Mouse (Mus musculus): ENCODE data around the gene Cxcl16. TPM values are rescaled to one million over a fixed set of nuclear protein-coding genes. Genes with fewer than 3 reads are reported as not detected.
"Not testable (repeated sequence)": the region's sequence is repeated elsewhere in the genome, so short reads cannot be mapped to it uniquely, and the experiment has no call there.

The Cxcl16 gene
- polyA plus RNA-seq, 1 experiment: not detected

DNA sequence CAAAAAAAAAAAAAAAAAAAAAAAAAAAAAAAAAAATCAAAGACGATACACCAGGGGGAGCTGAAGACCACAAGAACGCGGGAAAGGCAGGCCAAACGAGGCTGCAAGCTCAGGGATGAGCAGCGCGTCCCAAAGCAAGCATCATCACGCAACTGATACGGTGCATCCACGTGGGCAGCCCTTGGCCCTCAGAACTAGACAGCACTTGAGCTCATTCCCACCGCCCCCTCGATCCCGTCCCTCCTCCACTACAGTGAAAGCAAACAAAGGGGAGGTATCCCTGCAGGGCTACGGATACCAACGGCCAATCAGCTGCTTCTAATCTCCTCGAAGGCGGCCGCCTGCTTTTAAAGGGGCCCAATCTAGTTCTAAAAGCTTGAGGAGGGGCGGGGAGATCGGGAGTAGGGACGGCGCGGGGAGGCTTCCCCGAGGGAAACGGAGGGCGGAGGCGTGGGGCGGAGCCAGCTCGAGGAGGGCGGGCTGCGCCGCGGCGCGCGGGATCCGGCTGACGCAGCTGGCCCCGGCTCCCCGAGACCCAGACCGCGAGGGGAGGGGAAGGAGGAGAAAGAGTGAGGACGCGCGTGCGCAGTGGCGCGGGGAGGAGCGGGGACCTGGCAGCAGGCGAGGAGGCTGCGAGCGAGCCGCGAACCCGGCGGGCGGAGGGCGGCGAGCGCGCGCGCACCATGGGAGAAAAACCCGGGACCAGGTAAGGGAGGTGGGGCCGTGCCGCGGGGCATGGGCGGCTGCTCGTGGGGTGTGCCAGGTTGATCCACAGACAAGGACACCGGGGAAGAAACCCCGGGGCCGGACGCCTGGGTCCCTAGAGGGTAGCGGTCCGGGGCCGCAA is 27.5 kb downstream of the Cxcl16 start, which contains the start of gene Arrb2:
TSS of gene Arrb2 (plus strand) at position 588 of the 847 bp plus-strand sequence.
- Histone ChIP-seq H3K36me3 (ENCODE audit: control insufficient read depth) (peaks cover 13% of the 10 kb centered on the region), H3K27me3 (ENCODE audit: control insufficient read depth) (no peaks in the 10 kb centered on the region), H3K4me1 (ENCODE audit: control insufficient read depth) (peaks cover 42% of the 10 kb centered on the region), H3K4me3 (replicated peaks) (peak within 1 kb of the TSS; percentile 80), H3K9me3 (ENCODE audit: control insufficient read depth, low read length) (no peaks in the 10 kb centered on the region)
- TF ChIP-seq TAL1 (IDR thresholded peaks at IDR 0.05; ENCODE audit: low read length) (no peak), GATA1 (IDR thresholded peaks at IDR 0.05; ENCODE audit: low read length) (no peak)

DNA sequence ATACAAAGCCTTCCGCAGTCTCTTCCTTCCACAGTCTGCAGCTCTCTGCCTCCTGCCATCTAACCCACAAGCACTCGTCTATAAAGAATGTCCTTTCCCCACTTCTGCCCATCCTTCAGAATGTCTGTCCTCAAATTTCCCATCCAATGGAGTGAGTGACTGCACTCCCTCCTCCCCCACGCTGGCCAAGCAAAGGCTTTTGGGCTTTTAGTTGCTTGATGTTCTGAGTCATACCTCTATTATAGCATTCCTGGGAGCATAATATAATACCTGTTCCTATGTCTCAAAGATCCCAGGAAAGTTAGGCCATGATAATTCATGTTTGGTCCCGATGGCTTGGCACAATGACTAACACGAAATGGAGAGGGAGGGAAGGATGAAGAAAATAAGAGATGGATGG is 28.2 kb downstream of the Cxcl16 start:
- Histone ChIP-seq H3K36me3 (ENCODE audit: control insufficient read depth) (peaks cover 7% of the 10 kb centered on the region), H3K4me1 (ENCODE audit: control insufficient read depth) (peaks cover 40% of the 10 kb centered on the region), H3K27me3 (ENCODE audit: control insufficient read depth) (no peaks in the 10 kb centered on the region), H3K4me3 (replicated peaks) (peak overlapping the region; percentile 80), H3K9me3 (ENCODE audit: control insufficient read depth, low read length) (no peaks in the 10 kb centered on the region)
- TF ChIP-seq GATA1 (IDR thresholded peaks at IDR 0.05; ENCODE audit: low read length) (no peak), TAL1 (IDR thresholded peaks at IDR 0.05; ENCODE audit: low read length) (no peak)

DNA sequence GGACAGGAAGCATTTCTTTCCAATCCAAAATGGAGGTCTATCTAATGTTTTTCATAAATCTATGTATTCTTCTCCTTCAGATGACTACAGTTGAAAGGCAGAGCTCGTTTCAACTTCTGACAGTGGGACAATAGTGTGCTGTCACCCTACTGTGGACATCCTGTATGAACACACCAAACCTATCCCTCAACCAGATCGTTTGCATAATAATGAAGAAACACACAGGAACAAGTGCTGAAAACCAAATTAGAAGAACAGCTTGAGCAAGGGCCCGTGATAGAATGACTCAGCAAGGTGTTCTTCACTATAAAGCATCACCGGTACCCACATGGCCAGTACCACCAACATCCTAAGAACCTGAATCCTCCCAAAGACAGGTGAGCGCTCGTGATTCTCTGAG is 33.2 kb downstream of the Cxcl16 start:
- not testable (repeated sequence) for H3K4me3 ChIP-seq (replicated peaks); H3K36me3 ChIP-seq (ENCODE audit: control insufficient read depth); H3K27me3 ChIP-seq (ENCODE audit: control insufficient read depth); H3K4me1 ChIP-seq (ENCODE audit: control insufficient read depth); H3K9me3 ChIP-seq (ENCODE audit: control insufficient read depth, low read length)

DNA sequence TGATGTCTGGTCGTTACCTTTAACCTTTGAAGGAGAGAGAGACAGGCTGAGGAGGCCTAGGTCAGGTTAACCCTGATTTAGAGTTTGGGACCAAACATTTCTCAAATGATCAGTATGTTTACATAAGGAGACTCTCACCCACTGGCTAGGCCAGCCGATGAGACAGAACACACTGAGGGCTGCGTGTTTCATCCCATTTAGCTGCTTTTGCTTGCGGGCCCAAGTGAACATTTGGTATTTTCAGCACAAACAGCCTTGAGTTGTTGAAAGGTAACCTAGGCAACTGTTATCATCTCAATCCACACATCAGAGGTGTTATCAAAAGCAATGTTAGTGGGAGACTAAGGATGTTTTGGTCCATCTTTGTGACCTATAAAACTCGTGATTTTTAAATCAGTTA is 40.3 kb downstream of the Cxcl16 start:
- H3K36me3 ChIP-seq (ENCODE audit: control insufficient read depth): no peaks in the 10 kb centered on the region
- no peaks in the 10 kb centered on the region; the same call in 1 of the 2 replicates for H3K27me3 ChIP-seq (ENCODE audit: control insufficient read depth)
- no peak overlapping the region for H3K4me3 ChIP-seq (replicated peaks)
- peaks cover 2% of the 10 kb centered on the region for H3K4me1 ChIP-seq (ENCODE audit: control insufficient read depth)
- no peaks in the 10 kb centered on the region for H3K9me3 ChIP-seq (ENCODE audit: control insufficient read depth, low read length)
- no peak for TF ChIP-seq TAL1 (IDR thresholded peaks at IDR 0.05; ENCODE audit: low read length)
- no peak for TF ChIP-seq GATA1 (IDR thresholded peaks at IDR 0.05; ENCODE audit: low read length)

DNA sequence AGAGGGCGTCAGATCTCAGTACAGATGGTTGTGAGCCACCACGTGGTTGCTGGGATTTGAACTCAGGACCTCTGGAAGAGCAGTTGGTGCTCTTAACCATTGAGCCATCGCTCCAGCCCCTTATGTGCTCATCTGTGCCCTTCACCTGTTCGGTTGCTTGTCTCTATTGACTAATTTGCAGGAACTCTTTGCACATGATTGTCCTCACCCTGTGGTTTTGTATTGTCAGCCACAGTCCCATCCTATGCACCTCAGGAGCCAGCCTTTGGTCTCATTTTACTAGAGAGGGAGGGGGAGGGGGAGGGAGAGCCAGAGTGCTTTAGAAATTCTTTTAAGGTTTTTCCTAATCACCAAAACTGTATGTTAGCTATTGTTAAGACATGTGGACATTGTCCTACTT is 41.6 kb downstream of the Cxcl16 start:
- TF ChIP-seq TAL1 (IDR thresholded peaks at IDR 0.05; ENCODE audit: low read length) (no peak), GATA1 (IDR thresholded peaks at IDR 0.05; ENCODE audit: low read length) (no peak)
- Histone ChIP-seq H3K27me3 (ENCODE audit: control insufficient read depth) (no peaks in the 10 kb centered on the region; the same call in 1 of the 2 replicates), H3K4me1 (ENCODE audit: control insufficient read depth) (peaks cover 2% of the 10 kb centered on the region), H3K4me3 (replicated peaks) (no peak overlapping the region), H3K9me3 (ENCODE audit: control insufficient read depth, low read length) (no peaks in the 10 kb centered on the region), H3K36me3 (ENCODE audit: control insufficient read depth) (no peaks in the 10 kb centered on the region)

DNA sequence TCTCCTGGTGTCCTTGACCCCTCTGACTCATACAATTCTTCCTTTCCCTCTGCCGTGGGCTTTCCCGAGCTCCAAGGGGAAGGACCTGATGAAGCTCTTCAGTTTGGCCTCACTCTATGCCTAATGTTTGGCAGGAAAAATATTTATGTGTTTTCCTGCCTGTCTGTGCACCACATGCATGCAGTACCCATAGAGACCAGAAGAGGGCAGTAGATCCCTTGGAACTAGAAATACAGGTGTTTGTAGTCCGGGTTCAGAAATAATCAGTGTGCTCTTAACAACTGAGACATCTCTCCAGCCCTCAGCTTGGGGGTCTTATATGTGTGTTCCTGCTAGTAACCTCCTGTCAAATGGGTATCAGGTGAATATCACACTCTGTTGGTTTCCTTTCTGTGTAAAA is 45.8 kb downstream of the Cxcl16 start:
- no peak for TF ChIP-seq TAL1 (IDR thresholded peaks at IDR 0.05; ENCODE audit: low read length)
- Histone ChIP-seq H3K4me3 (replicated peaks) (no peak overlapping the region), H3K27me3 (ENCODE audit: control insufficient read depth) (no peaks in the 10 kb centered on the region; the same call in 1 of the 2 replicates), H3K36me3 (ENCODE audit: control insufficient read depth) (no peaks in the 10 kb centered on the region), H3K4me1 (ENCODE audit: control insufficient read depth) (peaks cover 19% of the 10 kb centered on the region), H3K9me3 (ENCODE audit: control insufficient read depth, low read length) (no peaks in the 10 kb centered on the region)

DNA sequence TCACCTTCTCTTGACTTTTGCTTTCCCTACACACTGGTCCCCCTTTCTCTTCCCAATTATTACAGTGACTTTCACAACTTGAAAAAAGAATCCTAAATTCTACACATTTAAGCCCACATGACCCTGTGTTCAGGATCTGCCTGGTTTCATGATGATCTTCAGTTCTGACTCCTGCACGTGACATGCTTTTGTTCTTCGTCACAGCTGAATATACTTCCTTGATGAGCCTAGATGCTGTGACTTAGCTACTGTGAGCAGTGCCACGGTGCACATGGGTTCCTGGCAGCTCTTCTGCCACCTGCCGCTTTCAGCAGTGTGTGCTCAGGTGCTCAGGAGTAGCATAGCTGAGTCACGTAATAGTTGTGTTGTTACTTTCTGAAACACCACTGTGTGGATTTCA is 47.2 kb downstream of the Cxcl16 start:
- TF ChIP-seq TAL1 (IDR thresholded peaks at IDR 0.05; ENCODE audit: low read length) (no peak), GATA1 (IDR thresholded peaks at IDR 0.05; ENCODE audit: low read length) (no peak)

DNA sequence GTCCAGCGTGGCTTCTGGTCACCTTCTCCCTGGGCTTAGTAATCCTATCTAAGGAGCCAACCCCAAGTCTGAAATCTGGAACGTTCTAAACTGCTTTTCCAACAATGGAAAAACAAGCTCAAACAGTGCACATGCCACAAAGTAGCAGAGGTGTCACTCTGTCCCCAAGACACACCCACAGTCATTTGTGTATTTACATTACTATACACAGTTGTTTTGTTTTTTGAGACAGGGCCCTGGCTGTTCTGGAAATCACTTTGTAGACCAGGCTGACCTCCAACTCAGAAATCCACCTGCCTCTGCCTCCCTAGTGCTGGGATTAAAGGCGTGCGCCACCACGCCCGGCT is 49.5 kb downstream of the Cxcl16 start:
- H3K36me3 ChIP-seq (ENCODE audit: control insufficient read depth): peaks cover 23% of the 10 kb centered on the region
- H3K4me3 ChIP-seq (replicated peaks): peak overlapping the region; percentile 94
- H3K9me3 ChIP-seq (ENCODE audit: control insufficient read depth, low read length): no peaks in the 10 kb centered on the region
- peaks cover 36% of the 10 kb centered on the region for H3K4me1 ChIP-seq (ENCODE audit: control insufficient read depth)
- no peak for TF ChIP-seq GATA1 (IDR thresholded peaks at IDR 0.05; ENCODE audit: low read length)
- no peak for TF ChIP-seq TAL1 (IDR thresholded peaks at IDR 0.05; ENCODE audit: low read length)
- no peaks in the 10 kb centered on the region; the same call in 1 of the 2 replicates for H3K27me3 ChIP-seq (ENCODE audit: control insufficient read depth)

More for the DNA sequence above, 47.2 kb downstream of the Cxcl16 start:
- H3K27me3 ChIP-seq (ENCODE audit: control insufficient read depth): no peaks in the 10 kb centered on the region; the same call in 1 of the 2 replicates
- H3K36me3 ChIP-seq (ENCODE audit: control insufficient read depth): peaks cover 1% of the 10 kb centered on the region
- no peak overlapping the region for H3K4me3 ChIP-seq (replicated peaks)
- peaks cover 31% of the 10 kb centered on the region for H3K4me1 ChIP-seq (ENCODE audit: control insufficient read depth)
- no peaks in the 10 kb centered on the region for H3K9me3 ChIP-seq (ENCODE audit: control insufficient read depth, low read length)

DNA sequence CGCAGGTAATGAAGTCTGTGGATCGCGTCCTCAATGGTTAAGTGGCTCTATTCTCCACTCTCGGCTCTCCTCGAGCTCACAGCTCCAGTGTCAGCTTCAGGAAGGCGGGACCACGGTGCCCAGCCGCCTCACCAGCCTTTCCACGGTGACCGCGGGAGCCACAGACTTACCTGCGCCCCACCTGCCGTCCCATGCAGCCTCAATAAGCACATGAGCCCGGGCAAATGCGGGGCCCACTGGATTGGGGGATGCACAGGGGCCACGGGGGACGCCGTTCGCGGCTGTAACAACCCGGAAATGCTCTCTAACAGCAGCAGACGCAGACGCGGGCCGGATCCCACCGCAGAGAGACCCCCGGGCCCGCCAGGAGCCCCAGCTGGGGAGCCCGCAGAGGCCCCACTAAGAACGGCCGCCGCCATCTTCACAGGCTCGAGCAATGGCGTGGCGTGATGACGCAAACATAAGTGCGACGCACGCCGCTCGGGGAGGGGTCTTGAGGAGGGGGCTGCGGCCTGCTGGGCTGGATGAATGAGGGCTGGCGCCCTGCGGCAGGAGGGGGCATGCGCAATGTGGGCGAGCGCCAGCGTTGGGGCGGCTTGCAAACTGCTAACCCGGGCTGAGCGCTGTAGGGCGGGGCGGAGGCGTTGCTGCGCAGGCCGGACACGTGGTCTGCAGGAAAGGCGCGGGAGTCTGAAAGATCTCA is 50.0 kb downstream of the Cxcl16 start, which contains the start of gene Pelp1:
TSS of gene Pelp1 (minus strand) at position 438 of the 703 bp plus-strand sequence.
- Histone ChIP-seq H3K36me3 (ENCODE audit: control insufficient read depth) (peaks cover 28% of the 10 kb centered on the region), H3K4me1 (ENCODE audit: control insufficient read depth) (peaks cover 36% of the 10 kb centered on the region), H3K4me3 (replicated peaks) (peak within 1 kb of the TSS; percentile 94), H3K9me3 (ENCODE audit: control insufficient read depth, low read length) (no peaks in the 10 kb centered on the region), H3K27me3 (ENCODE audit: control insufficient read depth) (no peaks in the 10 kb centered on the region; the same call in 1 of the 2 replicates)
- no peak for TF ChIP-seq GATA1 (IDR thresholded peaks at IDR 0.05; ENCODE audit: low read length)
- no peak for TF ChIP-seq TAL1 (IDR thresholded peaks at IDR 0.05; ENCODE audit: low read length)

Other genes with a start within 250 kb of the Cxcl16 start
- not detected in 2 replicates for gene Slc16a11, start 247.2 kb downstream of the Cxcl16 start, polyA plus RNA-seq (2012)
- 1.5 and 2.3 TPM in 2 replicates for gene Slc16a13, start 238.9 kb downstream of the Cxcl16 start, polyA plus RNA-seq (2012)
- 0.06 and 0.13 TPM in 2 replicates for gene Bcl6b, start 230.2 kb downstream of the Cxcl16 start, polyA plus RNA-seq (2012)
- 9.8 and 17.9 TPM in 2 replicates for gene 0610010K14Rik, start 222.1 kb downstream of the Cxcl16 start, polyA plus RNA-seq (2012)
- 4.0 and 6.0 TPM in 2 replicates for gene Gm21988, start 220.2 kb downstream of the Cxcl16 start, polyA plus RNA-seq (2012)
- 23.7 and 29.0 TPM in 2 replicates for gene Rnasek, start 220.1 kb downstream of the Cxcl16 start, polyA plus RNA-seq (2012)
- gene Alox12, start 204.6 kb downstream of the Cxcl16 start, polyA plus RNA-seq (2012): 0.03 and 0.05 TPM in 2 replicates
- gene Alox12e, start 137.4 kb downstream of the Cxcl16 start, polyA plus RNA-seq (2012): not detected in 2 replicates
- gene Alox15, start 108.0 kb downstream of the Cxcl16 start, polyA plus RNA-seq (2012): 0.03 TPM in 1 of 2 replicates, not detected in the other
- gene Pelp1, start 50.0 kb downstream of the Cxcl16 start, polyA plus RNA-seq (2012): 2.9 and 3.5 TPM in 2 replicates
- gene Arrb2, start 27.3 kb downstream of the Cxcl16 start, polyA plus RNA-seq (2012): 7.9 and 11.5 TPM in 2 replicates
- 1.1 and 2.3 TPM in 2 replicates for gene Med11, start 8.1 kb downstream of the Cxcl16 start, polyA plus RNA-seq (2012)
- 0.02 TPM in 1 of 2 replicates, not detected in the other for gene Zmynd15, start 551 bp downstream of the Cxcl16 start, polyA plus RNA-seq (2012)
- gene Tm4sf5, start 45.3 kb upstream of the Cxcl16 start, polyA plus RNA-seq (2012): not detected in 2 replicates
- gene Vmo1, start 54.6 kb upstream of the Cxcl16 start, polyA plus RNA-seq (2012): not detected in 2 replicates
- gene Gltpd2, start 59.2 kb upstream of the Cxcl16 start, polyA plus RNA-seq (2012): 0.10 TPM in 1 of 2 replicates, not detected in the other
- gene Psmb6, start 65.4 kb upstream of the Cxcl16 start, polyA plus RNA-seq (2012): 27.3 and 29.9 TPM in 2 replicates
- not detected in 2 replicates for gene Gm40193, start 73.0 kb upstream of the Cxcl16 start, polyA plus RNA-seq (2012)
- 0.01 TPM in 1 of 2 replicates, not detected in the other for gene Pld2, start 80.1 kb upstream of the Cxcl16 start, polyA plus RNA-seq (2012)
- gene Mink1, start 102.9 kb upstream of the Cxcl16 start, polyA plus RNA-seq (2012): 1.1 and 1.2 TPM in 2 replicates
- gene 4930544D05Rik, start 155.9 kb upstream of the Cxcl16 start, polyA plus RNA-seq (2012): not detected in 2 replicates
- gene Chrne, start 159.2 kb upstream of the Cxcl16 start, polyA plus RNA-seq (2012): 0.06 TPM in 1 of 2 replicates, not detected in the other
- 0.12 TPM in 2 replicates for gene Gp1ba, start 179.1 kb upstream of the Cxcl16 start, polyA plus RNA-seq (2012)
- 24.0 and 33.2 TPM in 2 replicates for gene Rnf167, start 187.3 kb upstream of the Cxcl16 start, polyA plus RNA-seq (2012)
- 2.2 and 2.4 TPM in 2 replicates for gene Slc25a11, start 187.5 kb upstream of the Cxcl16 start, polyA plus RNA-seq (2012)
- gene Pfn1, start 194.7 kb upstream of the Cxcl16 start, polyA plus RNA-seq (2012): 240 and 308 TPM in 2 replicates
- gene Eno3, start 197.2 kb upstream of the Cxcl16 start, polyA plus RNA-seq (2012): 0.74 and 0.78 TPM in 2 replicates
- gene Spag7, start 209.4 kb upstream of the Cxcl16 start, polyA plus RNA-seq (2012): 11.0 and 18.1 TPM in 2 replicates
- 0.30 and 0.36 TPM in 2 replicates for gene Camta2, start 228.1 kb upstream of the Cxcl16 start, polyA plus RNA-seq (2012)
- gene Inca1, start 240.2 kb upstream of the Cxcl16 start, polyA plus RNA-seq (2012): not detected in 2 replicates
- 0.31 and 0.32 TPM in 2 replicates for gene Kif1c, start 240.6 kb upstream of the Cxcl16 start, polyA plus RNA-seq (2012)

All from erythroblast, embryonic 14.5 days (primary cell).